Mouse (Mus musculus): Measurements from ENCODE around the gene 2310033P09Rik. TPM values are rescaled to one million over a fixed set of nuclear protein-coding genes. Genes with fewer than 3 reads are reported as not detected.

The 2310033P09Rik gene
- polyA plus RNA-seq, 1 experiment from 2014 or later: 44.8 TPM

DNA sequence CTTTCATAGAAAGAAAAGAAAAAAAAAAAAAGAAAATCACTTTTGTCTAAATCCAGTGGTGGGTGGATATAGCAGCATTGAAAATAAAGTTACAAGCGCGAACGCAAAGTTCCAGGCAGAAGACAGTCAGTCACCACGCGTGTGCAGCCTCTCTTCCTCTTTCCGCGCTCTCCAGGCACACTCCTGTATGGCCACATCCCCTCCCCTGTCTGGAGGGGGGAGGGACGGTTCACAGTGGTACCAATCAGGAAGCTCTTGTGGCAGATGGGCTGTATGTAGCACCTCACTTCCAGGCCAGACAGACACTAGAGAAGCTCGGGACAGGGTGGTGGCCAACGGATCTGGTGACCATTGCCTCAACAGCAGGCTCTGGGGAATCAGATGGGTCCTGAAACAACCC, 40.0 kb downstream of the 2310033P09Rik start:
- Histone ChIP-seq H3K36me3 (replicated peaks) (peaks cover 7% of the 10 kb centered on the region), H3K9me3 (peaks cover 4% of the 10 kb centered on the region; the same call in 1 of the 2 replicates), H3K4me1 (0 out of 2 replicates have a peak, but pooled peaks cover 3% of the 10 kb centered on the region), H3K27ac (no peak overlapping the region), H3K27me3 (ENCODE audit: poor library complexity, severe bottlenecking) (peaks cover 67% of the 10 kb centered on the region), H3K4me3 (no peak overlapping the region)
- no peak for DNase-seq (ENCODE audit: extremely low spot score, low spot score)
- WGBS: 78% methylated on average over 10 of the region's 10 CpGs

DNA sequence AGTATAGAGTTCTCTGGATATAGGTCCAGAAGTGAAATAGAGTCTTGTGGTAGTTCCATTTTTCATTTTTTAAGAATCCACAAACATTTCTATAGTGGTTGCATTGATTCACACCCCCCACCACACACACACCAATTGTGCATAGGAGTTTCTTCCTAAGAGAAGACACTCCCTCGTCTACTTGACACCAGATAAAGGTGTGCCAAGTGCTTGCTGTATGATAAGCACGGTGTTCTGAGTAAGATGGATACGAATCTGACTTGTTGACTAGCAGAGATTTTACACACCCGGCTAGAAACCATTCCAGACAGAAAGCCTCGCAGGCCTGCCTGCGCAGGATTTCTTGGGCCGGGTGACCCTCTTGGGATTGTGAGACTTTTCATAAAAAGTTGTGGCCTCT, 51.5 kb downstream of the 2310033P09Rik start:
- Histone ChIP-seq H3K9me3 (no peaks in the 10 kb centered on the region), H3K27me3 (ENCODE audit: poor library complexity, severe bottlenecking) (peaks cover 71% of the 10 kb centered on the region), H3K4me1 (peaks cover 17% of the 10 kb centered on the region), H3K36me3 (replicated peaks) (no peaks in the 10 kb centered on the region), H3K4me3 (no peak overlapping the region), H3K27ac (no peak overlapping the region)
- DNase-seq (ENCODE audit: extremely low spot score, low spot score): no peak
- WGBS: 89% methylated on average over 7 of the region's 7 CpGs

Other genes with a start within 250 kb of the 2310033P09Rik start
- gene Trim11, start 230.2 kb upstream of the 2310033P09Rik start, polyA plus RNA-seq (2016; fragmentation: Nextera tagmentation; extraction: Ambion mirVana): 18.5 and 19.6 TPM in 2 replicates
- gene Obscn, start 71.9 kb upstream of the 2310033P09Rik start, polyA plus RNA-seq (2016; fragmentation: Nextera tagmentation; extraction: Ambion mirVana): 0.01 TPM in 1 of 2 replicates, not detected in the other
- 5.2 and 6.1 TPM in 2 replicates for gene Iba57, start 44.6 kb upstream of the 2310033P09Rik start, polyA plus RNA-seq (2016; fragmentation: Nextera tagmentation; extraction: Ambion mirVana)
- not detected in 2 replicates for gene Gjc2, start 25.1 kb upstream of the 2310033P09Rik start, polyA plus RNA-seq (2016; fragmentation: Nextera tagmentation; extraction: Ambion mirVana)
- 129 and 135 TPM in 2 replicates for gene Guk1, start 16.1 kb upstream of the 2310033P09Rik start, polyA plus RNA-seq (2016; fragmentation: Nextera tagmentation; extraction: Ambion mirVana)
- gene Mrpl55, start 5.8 kb upstream of the 2310033P09Rik start, polyA plus RNA-seq (2016; fragmentation: Nextera tagmentation; extraction: Ambion mirVana): 123 and 130 TPM in 2 replicates
- gene Arf1, start 19.9 kb downstream of the 2310033P09Rik start, polyA plus RNA-seq (2016; fragmentation: Nextera tagmentation; extraction: Ambion mirVana): 613 and 629 TPM in 2 replicates
- 8.4 and 11.8 TPM in 2 replicates for gene Wnt3a, start 82.4 kb downstream of the 2310033P09Rik start, polyA plus RNA-seq (2016; fragmentation: Nextera tagmentation; extraction: Ambion mirVana)
- gene Wnt9a, start 98.6 kb downstream of the 2310033P09Rik start, polyA plus RNA-seq (2016; fragmentation: Nextera tagmentation; extraction: Ambion mirVana): 9.9 and 10.9 TPM in 2 replicates
- not detected in 2 replicates for gene Prss38, start 167.3 kb downstream of the 2310033P09Rik start, polyA plus RNA-seq (2016; fragmentation: Nextera tagmentation; extraction: Ambion mirVana)
- 19.7 and 20.9 TPM in 2 replicates for gene Jmjd4, start 241.7 kb downstream of the 2310033P09Rik start, polyA plus RNA-seq (2016; fragmentation: Nextera tagmentation; extraction: Ambion mirVana)
- gene Snap47, start 242.9 kb downstream of the 2310033P09Rik start, polyA plus RNA-seq (2016; fragmentation: Nextera tagmentation; extraction: Ambion mirVana): 111 and 114 TPM in 2 replicates